Mouse (Mus musculus): Measurements from ENCODE around the gene Mmgt2. TPM values are rescaled to one million over a fixed set of nuclear protein-coding genes. Genes with fewer than 3 reads are reported as not detected.

The Mmgt2 gene
- polyA plus RNA-seq, 1 experiment from 2014 or later, result 22.3 TPM

GRCm38 (mm10) chr11:62644602-62645336 lies 3.7 kb upstream of the Mmgt2 start:
- H3K9me3 ChIP-seq (ENCODE audit: low read length), result no peaks in the 10 kb centered on the region
- no peak for TF ChIP-seq EP300 (IDR thresholded peaks at IDR 0.05)
- no peak for TF ChIP-seq CTCF (IDR thresholded peaks at IDR 0.05)
- 88% methylated on average over 5 of the region's 5 CpGs for WGBS
- H3K4me3 ChIP-seq (ENCODE audit: low read depth, low read length), result no peak overlapping the region
- no peaks in the 10 kb centered on the region for H3K36me3 ChIP-seq (ENCODE audit: insufficient read depth, low read length)
- peak overlapping the region; percentile 87 for H3K27ac ChIP-seq (ENCODE audit: low read length)
- no peak for DNase-seq (ENCODE audit: low spot score)
- H3K4me2 ChIP-seq (replicated peaks; ENCODE audit: low read depth, low read length), result no peak overlapping the region
- H3K9ac ChIP-seq (replicated peaks; ENCODE audit: low read depth), result no peak overlapping the region
- ATAC-seq, result no peak
- H3K27me3 ChIP-seq (replicated peaks; ENCODE audit: insufficient read depth, low read length), result no peaks in the 10 kb centered on the region
- peaks cover 39% of the 10 kb centered on the region for H3K4me1 ChIP-seq (ENCODE audit: insufficient read depth, low read depth, low read length)

GRCm38 (mm10) chr11:62645337-62645675 lies 3.2 kb upstream of the Mmgt2 start:
- H3K9me3 ChIP-seq (ENCODE audit: low read length), result no peaks in the 10 kb centered on the region
- no peak overlapping the region for H3K4me3 ChIP-seq (ENCODE audit: low read depth, low read length)
- peak overlapping the region; percentile 87 for H3K27ac ChIP-seq (ENCODE audit: low read length)
- 57% methylated on average over 4 of the region's 4 CpGs for WGBS
- no peak for ATAC-seq
- H3K27me3 ChIP-seq (replicated peaks; ENCODE audit: insufficient read depth, low read length), result no peaks in the 10 kb centered on the region
- H3K36me3 ChIP-seq (ENCODE audit: insufficient read depth, low read length), result no peaks in the 10 kb centered on the region
- TF ChIP-seq CTCF (IDR thresholded peaks at IDR 0.05) (no peak), EP300 (IDR thresholded peaks at IDR 0.05) (no peak)
- peak; percentile 48 for DNase-seq (ENCODE audit: low spot score)
- H3K4me1 ChIP-seq (ENCODE audit: insufficient read depth, low read depth, low read length), result peaks cover 39% of the 10 kb centered on the region
- H3K4me2 ChIP-seq (replicated peaks; ENCODE audit: low read depth, low read length), result peak overlapping the region; percentile 77
- no peak overlapping the region for H3K9ac ChIP-seq (replicated peaks; ENCODE audit: low read depth)

- Histone ChIP-seq H3K27me3 (replicated peaks; ENCODE audit: insufficient read depth, low read length) (no peaks in the 10 kb centered on the region), H3K36me3 (ENCODE audit: insufficient read depth, low read length) (no peaks in the 10 kb centered on the region), H3K4me1 (ENCODE audit: insufficient read depth, low read depth, low read length) (peaks cover 39% of the 10 kb centered on the region), H3K4me2 (replicated peaks; ENCODE audit: low read depth, low read length) (peak overlapping the region; percentile 77), H3K4me3 (ENCODE audit: low read depth, low read length) (no peak overlapping the region; the same call in 1 of the 2 replicates), H3K9me3 (ENCODE audit: low read length) (no peaks in the 10 kb centered on the region), H3K9ac (replicated peaks; ENCODE audit: low read depth) (0 out of 2 replicates have a peak overlapping the region, but pooled peaks have one; percentile 5), H3K27ac (ENCODE audit: low read length) (peak overlapping the region; percentile 87)
- ATAC-seq (peak; percentile 3; the same call in 1 of the 2 replicates), DNase-seq (ENCODE audit: low spot score) (peak; percentile 79)
- TF ChIP-seq EP300 (IDR thresholded peaks at IDR 0.05) (peak; percentile 32; the same call in 1 of the 2 replicates), CTCF (IDR thresholded peaks at IDR 0.05) (no peak)
- 5% methylated on average over 8 of the region's 8 CpGs for WGBS
These were observed 2.6 kb upstream of the Mmgt2 start for GRCm38 (mm10) chr11:62645732-62646494.

- peak overlapping the region; percentile 77 for H3K4me2 ChIP-seq (replicated peaks; ENCODE audit: low read depth, low read length)
- peaks cover 39% of the 10 kb centered on the region for H3K4me1 ChIP-seq (ENCODE audit: insufficient read depth, low read depth, low read length)
- no peaks in the 10 kb centered on the region for H3K27me3 ChIP-seq (replicated peaks; ENCODE audit: insufficient read depth, low read length)
- H3K27ac ChIP-seq (ENCODE audit: low read length), result peak overlapping the region; percentile 87
- TF ChIP-seq EP300 (IDR thresholded peaks at IDR 0.05), result no peak
- 0 out of 2 replicates have a peak overlapping the region, but pooled peaks have one; percentile 5 for H3K9ac ChIP-seq (replicated peaks; ENCODE audit: low read depth)
- DNase-seq (ENCODE audit: low spot score), result no peak
- H3K4me3 ChIP-seq (ENCODE audit: low read depth, low read length), result no peak overlapping the region; the same call in 1 of the 2 replicates
- 20% methylated on average over 4 of the region's 4 CpGs for WGBS
- H3K36me3 ChIP-seq (ENCODE audit: insufficient read depth, low read length), result no peaks in the 10 kb centered on the region
- H3K9me3 ChIP-seq (ENCODE audit: low read length), result no peaks in the 10 kb centered on the region
- no peak for ATAC-seq
These were observed 2.0 kb upstream of the Mmgt2 start for GRCm38 (mm10) chr11:62646495-62646843.

GRCm38 (mm10) chr11:62646958-62647515 lies 1.4 kb upstream of the Mmgt2 start:
- WGBS, result 38% methylated on average over 7 of the region's 7 CpGs
- peak overlapping the region; percentile 2; the same call in 1 of the 2 replicates for H3K9ac ChIP-seq (replicated peaks; ENCODE audit: low read depth)
- H3K27me3 ChIP-seq (replicated peaks; ENCODE audit: insufficient read depth, low read length), result no peaks in the 10 kb centered on the region
- ATAC-seq (no peak), DNase-seq (ENCODE audit: low spot score) (no peak)
- peak overlapping the region; percentile 63 for H3K4me3 ChIP-seq (ENCODE audit: low read depth, low read length)
- peaks cover 36% of the 10 kb centered on the region for H3K4me1 ChIP-seq (ENCODE audit: insufficient read depth, low read depth, low read length)
- TF ChIP-seq CTCF (IDR thresholded peaks at IDR 0.05) (no peak), EP300 (IDR thresholded peaks at IDR 0.05) (no peak)
- no peaks in the 10 kb centered on the region for H3K36me3 ChIP-seq (ENCODE audit: insufficient read depth, low read length)
- H3K9me3 ChIP-seq (ENCODE audit: low read length), result no peaks in the 10 kb centered on the region
- peak overlapping the region; percentile 77 for H3K4me2 ChIP-seq (replicated peaks; ENCODE audit: low read depth, low read length)
- peak overlapping the region; percentile 87 for H3K27ac ChIP-seq (ENCODE audit: low read length)

All from lung, postnatal 0 days (tissue).